Mouse (Mus musculus) G1E (cell line): ENCODE measurements around the gene Nol6.

Source experiments
- CTCF ChIP-seq: IDR thresholded peaks from 2 replicates; pipeline ENCODE4 v1.5.1; 2012; ENCODE audit warnings: low read depth, low read length, inconsistent platforms, mixed read lengths
- GATA1 ChIP-seq: IDR thresholded peaks from 2 replicates; pipeline ENCODE4 v1.6.1; 2012; ENCODE audit warnings: borderline replicate concordance, low read length, inconsistent platforms, mixed read lengths
- TAL1 ChIP-seq: conservative IDR thresholded peaks from 2 replicates; pipeline ENCODE4 v1.6.1; 2012; ENCODE audit warnings: low read depth, low read length, inconsistent platforms, mixed read lengths

GRCm38 (mm10) chr4:41065196-41065595 is 59.1 kb downstream of the Nol6 start:
- TF ChIP-seq TAL1 (no peak), GATA1 (no peak), CTCF (no peak)
